Mouse (Mus musculus) midbrain, embryonic 16.5 days (tissue): Measurements from ENCODE around the gene Tdgf1. TPM values are rescaled to one million over a fixed set of nuclear protein-coding genes. Genes with fewer than 3 reads are reported as not detected.

Experiments
- ATAC-seq: fragments of 200-750 bp; cut with Nextera tagmentation; 2 replicates; pipeline ENCODE4 v1.8.0; 2017; ENCODE audit warnings: moderate TSS enrichment
- H3K27ac ChIP-seq: fragments of 300-500 bp; sonication (generic); 2 replicates; pipeline ENCODE4 v1.5.1; 2014; ENCODE audit warnings: mild to moderate bottlenecking, low read length, mixed read lengths
- H3K27me3 ChIP-seq: fragments of 300-500 bp; sonication (generic); 2 replicates; pipeline ENCODE4 v1.6.1; 2014; ENCODE audit warnings: low read depth, low read length, mixed read lengths; ENCODE audit not compliant: control insufficient read depth, insufficient read depth
- H3K36me3 ChIP-seq: fragments of 300-500 bp; sonication (generic); 2 replicates; pipeline ENCODE4 v1.6.1; 2014; ENCODE audit warnings: mild to moderate bottlenecking, low read length, moderate library complexity, mixed read lengths; ENCODE audit not compliant: control insufficient read depth, insufficient read depth
- H3K4me1 ChIP-seq: fragments of 300-500 bp; sonication (generic); 2 replicates; pipeline ENCODE4 v1.6.1; 2014; ENCODE audit warnings: mild to moderate bottlenecking, low read length, mixed read lengths; ENCODE audit not compliant: control insufficient read depth, insufficient read depth
- H3K4me2 ChIP-seq: fragments of 300-500 bp; sonication (generic); 2 replicates; pipeline ENCODE4 v1.6.1; 2014; ENCODE audit warnings: mild to moderate bottlenecking, low read length, mixed read lengths
- H3K4me3 ChIP-seq: fragments of 300-500 bp; sonication (generic); 2 replicates; pipeline ENCODE4 v1.5.1; 2014; ENCODE audit warnings: low read depth, mild to moderate bottlenecking, low read length, moderate library complexity, mixed read lengths
- H3K9ac ChIP-seq: fragments of 300-500 bp; sonication (generic); 2 replicates; pipeline ENCODE4 v1.6.1; 2014; ENCODE audit warnings: low read depth, low read length, mixed read lengths
- H3K9me3 ChIP-seq: fragments of 300-500 bp; sonication (generic); replicated peaks from 2 replicates; pipeline ENCODE4 v1.6.1; 2014; ENCODE audit warnings: mild to moderate bottlenecking, low read length, mixed read lengths; ENCODE audit not compliant: control insufficient read depth, poor library complexity, severe bottlenecking
- WGBS: fragments of 180-500 bp; shearing (Covaris S2); extraction: QIAGEN DNeasy Blood & Tissue Kit; methylation state at CpG from one replicate; pipeline ENCODE4 v1.1.7; 2014; 5-methylcytosine and 5-hydroxymethylcytosine counted together
- polyA plus RNA-seq: library from polyadenylated mRNA; unstranded; fragments of >200 nt; fragmentation: Nextera tagmentation; extraction: Ambion mirVana; gene quantifications from 2 replicates; pipeline ENCODE4 v1.2.1, GENCODE M21; 2015

Gene Tdgf1
- polyA plus RNA-seq, 1 experiment from 2014 or later, result not detected

- no peaks in the 10 kb centered on the region for H3K36me3 ChIP-seq
- no peaks in the 10 kb centered on the region; the same call in 1 of the 2 replicates for H3K4me1 ChIP-seq
- peak overlapping the region; percentile 31 for H3K27ac ChIP-seq
- no peak overlapping the region for H3K4me2 ChIP-seq
- 61% methylated on average over 12 of the region's 12 CpGs for WGBS
- H3K9ac ChIP-seq, result no peak overlapping the region
- H3K9me3 ChIP-seq, result no peaks in the 10 kb centered on the region
- no peak for ATAC-seq
- no peaks in the 10 kb centered on the region for H3K27me3 ChIP-seq
- H3K4me3 ChIP-seq, result no peak overlapping the region
Measured at GRCm38 (mm10) chr9:110933850-110934437, 12.0 kb downstream of the Tdgf1 start.

DNA sequence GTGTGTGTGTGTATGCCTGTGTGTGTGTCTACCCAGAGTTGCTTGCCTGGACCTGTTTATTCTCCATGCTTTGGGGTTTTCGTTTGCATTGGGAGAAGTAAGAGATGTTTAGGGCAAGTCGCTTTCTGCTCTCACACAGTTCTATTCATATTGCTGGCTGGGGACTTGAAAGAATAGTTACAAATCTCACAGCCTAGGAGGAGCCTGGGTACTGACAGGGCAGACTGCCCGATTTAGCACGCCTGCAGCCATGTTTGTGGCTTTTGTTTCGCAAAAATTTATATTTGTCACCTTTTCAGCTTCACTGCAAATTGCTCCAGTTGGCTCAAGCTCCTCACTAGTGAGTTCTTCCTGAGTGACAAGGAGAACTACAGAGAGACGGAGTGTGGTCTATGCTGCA is 14.4 kb downstream of the Tdgf1 start:
- WGBS, result 74% methylated on average over 6 of the region's 6 CpGs
- Histone ChIP-seq H3K4me3 (no peak overlapping the region), H3K4me1 (no peaks in the 10 kb centered on the region; the same call in 1 of the 2 replicates)

GRCm38 (mm10) chr9:110922759-110923158 is 23.2 kb downstream of the Tdgf1 start:
- H3K4me1 ChIP-seq, result no peaks in the 10 kb centered on the region
- no peaks in the 10 kb centered on the region for H3K36me3 ChIP-seq
- H3K27ac ChIP-seq, result no peak overlapping the region
- H3K9me3 ChIP-seq, result no peaks in the 10 kb centered on the region
- no peak overlapping the region for H3K4me2 ChIP-seq
- H3K9ac ChIP-seq, result no peak overlapping the region
- H3K4me3 ChIP-seq, result no peak overlapping the region
- no peaks in the 10 kb centered on the region for H3K27me3 ChIP-seq
- WGBS, result 20% methylated on average over 7 of the region's 7 CpGs
- no peak for ATAC-seq

More for the DNA sequence above, 14.4 kb downstream of the Tdgf1 start:
- Histone ChIP-seq H3K9me3 (no peaks in the 10 kb centered on the region), H3K27ac (no peak overlapping the region), H3K4me2 (no peak overlapping the region), H3K36me3 (no peaks in the 10 kb centered on the region), H3K27me3 (no peaks in the 10 kb centered on the region), H3K9ac (no peak overlapping the region)
- ATAC-seq, result no peak

DNA sequence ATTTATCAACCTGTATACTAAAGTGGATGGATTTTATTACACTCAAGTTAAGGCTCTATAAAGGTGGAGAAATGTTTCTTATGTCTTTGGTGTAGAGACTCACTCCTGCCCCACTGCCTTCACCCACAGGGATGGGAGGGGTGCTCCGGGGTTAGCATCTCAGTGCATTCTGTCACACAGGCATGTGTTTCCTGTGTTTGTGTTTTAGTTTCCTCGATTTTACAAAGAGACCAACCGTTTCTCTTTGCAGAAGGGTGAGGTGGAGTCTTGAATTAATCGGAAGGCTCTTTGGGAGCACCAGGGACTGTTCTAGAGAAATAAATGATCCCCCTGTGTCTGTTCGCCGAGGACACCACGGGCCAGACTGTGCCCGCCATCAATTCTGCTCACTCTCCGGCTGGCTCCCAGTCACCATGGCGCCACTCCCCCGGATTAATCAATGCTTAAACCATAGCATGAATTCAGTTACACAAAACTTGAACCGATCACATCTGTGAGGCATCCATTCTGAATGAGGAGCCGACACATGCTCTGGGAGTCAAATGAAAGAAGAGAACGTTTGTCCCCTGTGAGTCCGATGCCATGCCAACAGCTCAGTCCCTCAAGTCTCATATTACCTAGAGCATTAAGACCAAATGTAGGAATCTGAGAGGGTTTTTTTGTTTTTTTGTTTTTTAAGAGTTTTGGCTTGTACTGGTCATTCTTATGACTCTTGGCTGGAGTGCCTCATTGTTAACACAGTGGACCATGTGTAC is 25.1 kb downstream of the Tdgf1 start:
- no peak overlapping the region for H3K9ac ChIP-seq
- no peaks in the 10 kb centered on the region for H3K36me3 ChIP-seq
- H3K9me3 ChIP-seq, result no peaks in the 10 kb centered on the region
- H3K4me2 ChIP-seq, result no peak overlapping the region
- H3K4me1 ChIP-seq, result no peaks in the 10 kb centered on the region
- 51% methylated on average over 15 of the region's 15 CpGs for WGBS
- H3K27me3 ChIP-seq, result no peaks in the 10 kb centered on the region
- H3K4me3 ChIP-seq, result no peak overlapping the region
- H3K27ac ChIP-seq, result no peak overlapping the region
- no peak for ATAC-seq

- Histone ChIP-seq H3K36me3 (no peaks in the 10 kb centered on the region), H3K4me2 (no peak within 1 kb of the TSS), H3K9ac (no peak within 1 kb of the TSS), H3K27ac (no peak within 1 kb of the TSS), H3K4me3 (no peak within 1 kb of the TSS), H3K4me1 (no peaks in the 10 kb centered on the region), H3K9me3 (no peaks in the 10 kb centered on the region), H3K27me3 (no peaks in the 10 kb centered on the region)
- ATAC-seq, result no peak
- 93% methylated on average over 7 of the region's 7 CpGs for WGBS
Measured at GRCm38 (mm10) chr9:110916786-110917185, 29.2 kb downstream of the Tdgf1 start, which contains the start of gene Fam240a. Gene Fam240a, minus strand, starts transcription at chr9:110916861.

- no peak for ATAC-seq
- Histone ChIP-seq H3K9ac (no peak overlapping the region), H3K4me1 (no peaks in the 10 kb centered on the region), H3K27ac (no peak overlapping the region), H3K4me2 (no peak overlapping the region), H3K36me3 (no peaks in the 10 kb centered on the region), H3K9me3 (no peaks in the 10 kb centered on the region), H3K27me3 (no peaks in the 10 kb centered on the region), H3K4me3 (no peak overlapping the region)
- 77% methylated on average over 8 of the region's 8 CpGs for WGBS
Measured at GRCm38 (mm10) chr9:110915466-110915865, 30.5 kb downstream of the Tdgf1 start.

DNA sequence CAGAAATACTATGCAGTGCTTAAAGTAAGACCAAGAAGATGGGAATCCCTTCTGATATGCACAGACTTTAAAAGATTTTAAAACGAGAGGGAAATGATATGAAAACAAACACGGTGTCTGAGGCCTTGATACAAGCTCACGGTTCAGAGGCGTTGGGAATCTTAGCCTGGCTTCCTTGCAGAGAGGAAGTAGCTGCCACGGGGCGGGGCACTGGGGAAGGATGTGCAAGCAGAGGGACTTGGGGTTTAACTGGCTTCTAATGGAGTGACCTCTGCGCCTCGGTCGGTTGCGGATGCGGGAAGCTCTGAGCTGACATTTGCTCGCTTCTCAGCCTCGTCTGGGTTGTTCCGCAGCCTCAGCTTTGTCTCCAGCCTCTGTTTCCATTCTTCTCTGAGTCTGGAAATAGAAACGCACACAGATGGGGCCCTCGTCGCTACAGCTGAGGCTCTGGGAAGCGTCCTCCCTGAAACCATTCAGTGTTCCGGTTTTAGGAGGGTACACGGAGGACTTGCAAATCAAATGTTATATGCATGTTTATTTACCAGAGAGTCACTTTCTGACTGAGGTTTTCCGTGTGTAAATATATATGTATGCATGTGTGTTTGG is 31.2 kb downstream of the Tdgf1 start:
- ATAC-seq, result no peak
- 61% methylated on average over 21 of the region's 21 CpGs for WGBS

GRCm38 (mm10) chr9:110909371-110909967 is 36.5 kb downstream of the Tdgf1 start:
- no peaks in the 10 kb centered on the region; the same call in 1 of the 2 replicates for H3K9me3 ChIP-seq
- H3K4me3 ChIP-seq, result no peak overlapping the region
- H3K9ac ChIP-seq, result no peak overlapping the region
- H3K4me2 ChIP-seq, result no peak overlapping the region
- no peaks in the 10 kb centered on the region for H3K4me1 ChIP-seq
- no peak overlapping the region for H3K27ac ChIP-seq
- ATAC-seq, result no peak
- 81% methylated on average over 6 of the region's 6 CpGs for WGBS
- no peaks in the 10 kb centered on the region for H3K27me3 ChIP-seq
- no peaks in the 10 kb centered on the region for H3K36me3 ChIP-seq

More for the DNA sequence above, 31.2 kb downstream of the Tdgf1 start:
- H3K4me2 ChIP-seq, result no peak overlapping the region
- no peak overlapping the region for H3K9ac ChIP-seq
- no peaks in the 10 kb centered on the region for H3K36me3 ChIP-seq
- H3K27me3 ChIP-seq, result no peaks in the 10 kb centered on the region
- H3K4me3 ChIP-seq, result no peak overlapping the region
- H3K27ac ChIP-seq, result no peak overlapping the region
- no peaks in the 10 kb centered on the region for H3K4me1 ChIP-seq
- no peaks in the 10 kb centered on the region for H3K9me3 ChIP-seq

DNA sequence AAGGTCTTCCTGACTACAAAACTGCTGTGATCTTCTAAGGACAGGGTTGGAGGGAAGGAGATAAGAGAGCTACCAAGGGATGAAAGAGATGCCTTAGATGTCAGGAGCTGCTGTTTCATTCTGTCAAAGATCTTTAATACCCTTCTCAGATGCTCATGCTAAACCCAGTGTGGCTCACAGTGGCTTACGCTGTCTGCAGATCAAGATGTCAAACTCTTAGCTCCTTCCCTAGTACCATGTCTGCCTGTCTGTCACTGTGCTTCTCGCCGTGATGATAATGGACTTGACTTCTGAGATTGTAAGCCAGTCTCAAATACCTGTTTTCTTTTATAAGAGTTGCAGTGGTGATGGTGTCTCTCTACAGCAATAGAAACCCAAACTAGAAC is 37.3 kb downstream of the Tdgf1 start:
- no peaks in the 10 kb centered on the region for H3K36me3 ChIP-seq
- no peaks in the 10 kb centered on the region; the same call in 1 of the 2 replicates for H3K9me3 ChIP-seq
- H3K4me2 ChIP-seq, result no peak overlapping the region
- H3K27me3 ChIP-seq, result no peaks in the 10 kb centered on the region
- WGBS, result 88% methylated on average over 3 of the region's 3 CpGs
- no peak for ATAC-seq
- no peak overlapping the region for H3K4me3 ChIP-seq
- no peaks in the 10 kb centered on the region for H3K4me1 ChIP-seq
- no peak overlapping the region for H3K27ac ChIP-seq
- H3K9ac ChIP-seq, result no peak overlapping the region
